Mouse (Mus musculus): Measurements from ENCODE around the gene Zfp493. TPM values are rescaled to one million over a fixed set of nuclear protein-coding genes. Genes with fewer than 3 reads are reported as not detected.
"Not testable (repeated sequence)": the region's sequence is repeated elsewhere in the genome, so short reads cannot be mapped to it uniquely, and the experiment has no call there.

Zfp493 gene
- total RNA-seq (2021), result 2.3 and 2.9 TPM in 2 replicates
- long read RNA-seq, experiment 1, partial matches to known transcripts, result 0 of 1 reads
- long read RNA-seq, experiment 1, other reads (novel, unspliced or antisense), result 0 of 1 reads
- long read RNA-seq, experiment 2, partial matches to known transcripts, result 0 of 1 reads
- long read RNA-seq, experiment 2, other reads (novel, unspliced or antisense), result 1 of 1 reads

DNA sequence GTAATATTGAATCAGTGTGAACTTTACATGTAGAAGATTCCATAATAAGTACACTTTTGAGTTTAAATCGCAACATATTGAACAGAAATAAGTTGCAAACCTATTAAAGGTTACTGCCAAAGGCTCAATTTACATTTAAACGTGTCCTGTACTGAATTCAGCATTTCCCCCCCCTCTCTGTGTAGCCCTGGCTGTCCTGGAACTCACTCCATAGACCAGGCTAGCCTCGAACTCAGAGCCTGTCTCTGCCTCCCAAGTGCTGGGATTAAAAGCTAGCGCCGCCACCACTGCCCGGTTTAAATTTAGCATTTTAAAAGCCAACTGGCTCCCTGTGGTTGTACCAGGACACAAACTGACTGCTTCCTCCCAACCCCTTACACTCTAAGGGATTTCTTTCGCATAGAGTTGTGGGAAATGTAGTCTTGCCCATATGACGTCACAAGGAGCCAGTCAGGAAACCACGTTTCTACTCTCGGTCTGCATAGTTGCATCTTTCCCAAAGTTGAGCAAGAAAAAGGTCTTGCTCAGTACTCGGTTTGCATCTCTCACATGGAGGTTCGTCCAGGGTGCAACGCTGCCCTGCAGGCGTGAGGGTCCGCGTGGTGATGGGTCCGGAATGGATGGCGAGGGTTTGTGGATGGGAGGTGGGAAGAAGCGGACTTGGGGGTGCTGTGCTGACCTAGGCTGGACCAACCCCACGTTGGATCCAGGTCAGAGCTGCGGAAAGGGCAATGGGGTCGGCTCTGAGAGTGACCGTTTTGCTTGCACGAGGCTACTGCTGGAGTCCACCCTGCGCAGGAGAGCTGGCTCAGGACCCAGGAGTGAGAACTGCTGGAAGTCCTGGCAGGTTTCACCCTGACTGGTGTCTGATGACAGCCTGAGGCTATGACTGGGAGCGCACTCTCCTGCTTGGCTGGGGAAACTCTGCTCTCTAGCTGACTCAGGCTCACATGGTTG, at the start of gene Zfp493:
Gene Zfp493 (plus strand): TSS at position 429 of the 957 bp plus-strand sequence.
- DNase-seq, result peak; percentile 76

DNA sequence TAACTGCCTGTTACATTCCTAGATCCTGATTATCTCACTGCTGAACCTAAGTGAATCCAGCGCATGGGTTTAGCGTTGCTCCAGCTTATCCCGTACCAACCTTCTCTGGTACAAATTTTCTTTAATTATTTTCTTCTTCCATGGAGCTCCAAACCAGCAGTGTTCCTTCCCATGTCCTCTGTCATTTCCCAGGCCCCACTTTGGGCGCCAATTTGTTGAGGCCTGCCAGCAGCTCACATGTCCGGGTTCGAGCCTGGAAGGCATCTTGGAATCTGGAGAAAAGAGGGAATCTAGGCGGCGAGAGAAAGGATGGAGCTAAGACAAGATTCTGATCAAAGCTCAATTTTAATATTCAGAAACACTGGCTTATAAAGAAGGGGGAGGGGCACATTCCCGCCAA, 45.1 kb upstream of the Zfp493 start:
- not testable (repeated sequence) for DNase-seq

DNA sequence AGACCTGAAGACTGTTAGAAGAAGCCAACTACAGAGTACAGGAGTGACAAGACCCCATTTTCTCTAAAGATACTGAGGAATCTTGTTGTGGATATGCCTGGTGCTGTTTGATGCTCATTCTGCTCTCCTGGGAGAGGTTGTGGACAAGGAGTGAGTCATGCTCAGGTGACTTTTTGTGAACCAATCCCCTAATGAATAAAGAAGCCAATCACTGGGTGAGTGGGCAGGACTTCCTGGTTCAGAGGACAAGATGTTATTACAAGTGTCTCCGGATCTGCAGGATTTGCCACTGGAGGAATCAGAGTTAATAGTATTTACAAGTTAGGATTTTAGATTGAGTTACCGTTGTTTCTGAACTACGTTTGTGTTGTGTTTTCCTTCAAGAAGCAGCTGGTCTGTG, 36.6 kb upstream of the Zfp493 start:
- DNase-seq, result no peak

DNA sequence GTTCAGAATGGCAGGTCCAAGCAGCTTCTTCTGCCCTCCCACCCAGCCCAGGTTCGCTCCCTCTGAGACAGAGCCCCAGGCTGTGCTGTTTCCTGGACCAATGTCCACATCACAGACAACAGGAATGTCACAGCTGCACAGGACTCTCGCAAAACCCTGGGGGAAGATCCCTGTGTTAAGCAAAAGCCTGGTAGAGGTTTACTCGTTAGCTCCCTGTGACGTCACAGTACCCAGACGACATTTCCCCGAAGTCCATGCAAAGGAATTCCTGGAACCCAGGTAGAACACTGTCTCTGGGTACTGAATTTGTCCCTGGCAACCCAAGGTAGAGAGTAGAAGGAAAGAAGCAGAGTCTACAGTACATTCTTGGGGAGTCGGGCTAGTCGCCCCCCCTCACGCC, 35.6 kb upstream of the Zfp493 start:
- DNase-seq, result no peak

DNA sequence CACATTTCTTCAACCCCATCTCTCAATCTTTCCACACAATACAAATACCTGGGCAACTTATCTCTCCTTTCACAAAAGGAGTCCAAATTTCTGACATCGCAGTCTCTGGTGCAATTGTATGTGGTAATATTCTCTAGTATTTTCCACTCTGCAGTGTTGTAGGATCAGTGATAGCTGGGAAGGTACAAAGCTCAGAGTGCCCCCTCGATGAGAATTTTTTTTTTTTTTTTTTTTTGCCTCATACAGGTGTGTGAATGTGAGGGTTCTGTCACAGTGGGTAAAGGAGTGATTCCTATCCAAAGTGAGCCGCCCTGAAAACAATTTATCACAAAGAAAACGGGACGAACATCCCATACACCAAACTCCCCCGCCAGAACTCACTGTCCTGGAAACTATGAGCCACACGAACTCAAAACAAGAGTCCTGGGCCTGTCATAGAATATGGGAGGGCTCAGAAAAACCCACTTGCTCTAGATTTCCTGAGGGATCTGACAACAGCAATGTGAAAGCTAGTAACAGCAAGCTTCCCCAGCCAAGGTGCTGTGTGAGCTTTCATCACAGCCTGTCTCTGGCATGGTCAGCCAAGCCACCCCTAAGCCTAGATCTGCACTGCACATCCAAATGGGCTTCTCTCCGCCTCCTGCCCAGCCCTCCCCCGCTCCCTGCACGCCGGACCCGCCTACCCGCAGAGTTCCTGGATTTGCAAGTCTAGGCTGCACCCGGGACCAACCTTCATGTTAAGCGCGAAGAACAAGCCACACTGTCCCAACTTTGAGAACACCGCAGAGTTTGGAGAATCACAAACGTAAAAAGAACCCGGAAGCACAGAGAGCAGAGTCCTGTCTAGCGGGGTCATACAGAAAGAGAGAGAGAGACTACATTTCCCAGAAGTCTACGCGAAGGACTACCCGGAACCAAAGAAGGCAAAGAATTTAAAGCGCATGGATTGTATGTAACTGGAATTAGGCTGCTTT, 24.9 kb upstream of the Zfp493 start, which contains the start of gene Zfp85:
Gene Zfp85 (minus strand): TSS at position 896 of the 974 bp plus-strand sequence.
- peak; percentile 81 for DNase-seq

DNA sequence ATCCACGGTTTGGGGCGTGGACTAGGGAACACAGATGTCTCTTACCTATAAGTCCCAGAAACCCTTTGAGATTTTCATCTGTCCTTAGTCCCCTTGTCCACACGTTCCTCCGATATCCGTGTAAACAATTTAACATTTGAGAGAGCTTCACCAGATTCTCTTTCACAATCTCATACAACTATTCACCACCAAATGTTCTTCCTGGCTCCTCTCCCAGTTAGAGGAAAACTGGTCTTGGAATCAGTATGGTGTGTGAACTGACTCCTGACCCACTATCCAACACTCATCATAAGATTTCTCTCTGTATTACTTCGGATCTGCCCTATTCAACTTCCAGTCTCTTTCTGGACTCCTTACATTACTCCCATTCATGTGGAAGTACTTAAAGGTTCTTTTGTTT, 23.7 kb upstream of the Zfp493 start:
- no peak for DNase-seq

DNA sequence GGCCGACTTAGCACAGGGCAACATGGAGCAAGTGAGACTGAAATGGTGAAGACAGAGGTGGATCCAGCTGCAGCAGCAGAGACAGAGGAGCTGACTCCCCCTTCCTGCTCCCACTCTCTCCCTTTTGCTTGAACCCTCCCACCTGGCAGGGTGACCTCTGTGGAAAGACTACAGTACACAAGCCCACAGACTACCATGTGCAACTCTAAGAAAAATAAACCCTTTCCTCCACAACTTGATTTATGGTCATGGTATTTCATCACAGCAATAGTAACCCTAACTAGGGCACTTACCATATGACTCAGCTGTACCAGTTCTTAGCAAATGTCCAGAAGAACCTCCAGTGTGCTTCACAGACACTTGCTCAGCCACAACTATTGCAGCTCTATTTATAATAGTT, 19.5 kb upstream of the Zfp493 start:
- DNase-seq, result no peak

DNA sequence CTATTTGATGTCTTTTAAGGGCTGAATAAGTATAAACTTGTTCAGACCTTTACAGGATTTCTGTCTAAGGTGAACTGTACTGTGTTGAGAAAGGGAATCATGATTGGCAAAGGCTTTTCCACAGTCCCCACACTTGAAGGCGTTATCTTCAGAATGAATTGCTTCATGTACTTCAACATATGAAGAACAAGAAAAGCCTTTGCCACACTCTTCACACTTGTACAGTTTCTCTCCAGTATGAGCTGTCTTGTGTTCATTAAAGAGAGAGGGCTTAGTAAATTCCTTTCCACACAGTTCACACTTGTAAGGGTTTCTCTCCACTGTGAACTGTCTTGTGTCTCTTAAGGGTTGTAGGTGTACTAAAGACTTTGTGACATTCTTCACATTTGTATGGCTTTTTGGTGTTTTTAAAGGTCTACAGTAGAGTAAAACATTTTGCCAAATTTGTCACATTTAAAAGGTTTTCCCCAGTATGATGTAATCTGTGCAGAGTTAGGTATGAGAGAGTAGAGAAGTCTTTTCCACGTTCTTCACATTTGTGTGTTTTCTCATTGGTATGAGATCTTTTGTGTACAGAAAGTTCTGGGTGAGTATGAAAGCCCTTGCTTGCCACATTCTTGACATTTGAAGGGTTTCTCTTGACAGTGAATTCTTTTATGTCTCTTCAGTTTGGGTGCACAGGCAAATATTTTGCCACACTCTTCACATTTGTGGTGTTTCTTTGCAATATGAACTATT, 16.3 kb upstream of the Zfp493 start:
- DNase-seq, result no peak

DNA sequence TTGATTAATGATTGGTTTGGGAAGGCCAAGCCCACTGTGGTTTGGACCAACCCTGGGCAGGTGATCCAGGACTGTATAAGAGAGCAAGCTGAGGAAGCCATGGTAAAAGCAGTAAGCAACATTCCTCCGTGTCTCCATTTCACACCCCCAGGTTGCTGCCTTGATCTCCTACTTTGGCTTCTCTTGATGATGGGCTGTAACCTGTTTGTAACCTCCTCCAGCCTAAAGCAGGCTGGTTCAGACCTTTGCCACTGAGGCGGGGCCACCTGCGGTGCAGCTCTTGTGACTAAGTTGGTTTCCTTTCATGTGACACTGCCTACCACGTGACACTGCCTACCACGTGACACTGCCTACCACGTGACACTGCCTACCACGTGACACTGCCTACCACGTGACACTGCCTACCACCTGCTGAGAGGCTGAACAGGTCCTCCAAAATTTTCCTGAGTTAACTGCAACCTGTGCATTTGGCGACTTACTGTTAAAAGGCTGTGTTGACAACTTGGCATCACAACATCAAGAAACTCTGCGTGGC, 12.5 kb downstream of the Zfp493 start:
- DNase-seq, result no peak

DNA sequence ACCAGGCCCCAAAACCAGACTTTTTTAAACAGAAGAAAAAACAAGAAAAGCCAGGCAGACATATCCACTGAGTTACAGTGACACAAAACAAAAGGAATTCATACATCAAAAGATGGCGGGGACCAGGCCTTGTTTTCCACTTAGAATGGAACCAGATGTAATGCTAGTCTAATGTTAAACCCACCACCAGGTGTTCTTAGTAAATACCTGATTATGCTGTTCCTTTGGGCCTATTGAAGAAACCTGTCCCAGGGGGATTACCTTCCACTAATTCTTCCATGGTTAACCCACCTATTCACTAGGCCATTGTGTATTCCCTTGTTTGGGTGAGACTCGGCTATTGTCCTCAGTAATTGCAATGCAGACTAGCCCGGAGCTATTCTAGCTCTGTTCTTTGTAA, 19.1 kb downstream of the Zfp493 start:
- DNase-seq, result no peak

DNA sequence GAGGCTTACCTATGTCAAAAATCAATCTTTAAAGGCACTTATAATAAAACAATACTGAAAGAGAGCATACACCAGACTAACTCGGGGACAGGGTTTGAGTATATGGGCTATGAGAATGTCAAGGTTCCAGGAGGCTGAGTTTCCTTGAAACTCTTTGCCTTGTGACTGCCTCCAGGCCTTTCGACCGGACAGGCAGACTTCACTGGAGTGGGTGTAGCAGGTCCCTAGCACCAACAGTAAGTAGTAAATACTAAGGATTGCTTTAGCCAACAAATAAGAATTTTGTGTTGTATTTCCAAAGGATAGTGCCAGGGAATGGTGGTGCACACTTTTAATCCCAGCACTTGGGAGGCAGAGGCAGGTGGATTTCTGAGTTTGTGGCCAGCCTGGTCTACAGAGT, 19.7 kb downstream of the Zfp493 start:
- not testable (repeated sequence) for DNase-seq

DNA sequence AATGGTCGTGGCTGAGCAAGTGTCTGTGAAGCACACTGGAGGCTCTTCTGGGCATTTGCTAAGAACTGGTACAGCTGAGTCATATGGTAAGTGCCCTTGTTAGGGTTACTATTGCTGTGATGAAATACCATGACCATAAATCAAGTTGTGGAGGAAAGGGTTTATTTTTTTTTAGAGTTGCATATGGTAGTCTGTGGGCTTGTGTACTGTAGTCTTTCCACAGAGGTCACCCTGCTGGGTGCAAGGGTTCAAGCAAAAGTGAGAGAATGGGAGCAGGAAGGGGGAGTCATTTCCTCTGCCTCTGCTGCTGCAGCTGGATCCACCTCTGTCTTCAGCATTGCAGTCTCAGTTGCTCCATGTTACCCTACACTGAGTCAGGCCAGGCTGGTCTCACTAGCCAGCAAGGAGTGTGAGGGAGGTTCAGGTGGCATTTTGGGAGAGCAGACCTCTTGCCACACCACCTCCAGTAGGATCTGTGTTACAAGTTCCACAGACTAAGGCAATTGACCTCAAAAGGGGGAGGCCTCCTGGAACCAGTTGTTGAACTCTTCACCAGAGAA, 32.2 kb downstream of the Zfp493 start:
- DNase-seq, result no peak

DNA sequence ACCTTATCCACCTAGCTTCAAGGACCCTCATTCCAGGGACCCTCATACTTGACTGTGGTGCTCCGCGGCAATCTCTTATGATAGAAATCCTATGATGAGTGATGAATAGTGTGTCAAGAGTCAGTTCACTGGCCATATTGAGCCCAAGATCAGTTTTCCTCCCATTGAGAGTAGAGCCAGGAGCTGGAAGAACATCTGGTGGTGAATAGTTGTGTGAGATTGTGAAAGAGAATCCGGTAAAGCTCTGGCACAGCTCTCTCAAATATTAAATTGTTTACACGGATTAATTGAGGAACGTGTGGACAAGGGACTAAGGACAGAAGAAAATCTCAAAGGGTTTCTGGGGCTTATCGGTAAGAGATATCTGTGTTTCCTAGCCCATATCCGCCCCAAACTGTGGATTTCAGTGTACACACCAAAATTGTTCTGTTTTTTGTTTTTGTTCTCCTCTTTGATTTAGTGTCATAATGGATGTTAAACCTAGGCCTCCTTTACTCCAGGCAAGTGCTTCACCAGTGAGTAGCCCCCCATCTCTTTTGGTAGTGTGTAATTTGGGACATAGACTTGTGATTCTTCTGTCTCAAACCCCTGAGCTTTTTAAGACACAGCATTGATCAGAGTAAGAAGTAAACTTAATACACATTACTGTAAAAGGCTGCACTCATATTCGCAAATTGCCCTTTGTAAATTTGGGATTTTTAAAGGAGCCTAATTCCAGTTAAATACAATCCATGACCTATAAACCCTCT, 33.6 kb downstream of the Zfp493 start:
- no peak for DNase-seq

DNA sequence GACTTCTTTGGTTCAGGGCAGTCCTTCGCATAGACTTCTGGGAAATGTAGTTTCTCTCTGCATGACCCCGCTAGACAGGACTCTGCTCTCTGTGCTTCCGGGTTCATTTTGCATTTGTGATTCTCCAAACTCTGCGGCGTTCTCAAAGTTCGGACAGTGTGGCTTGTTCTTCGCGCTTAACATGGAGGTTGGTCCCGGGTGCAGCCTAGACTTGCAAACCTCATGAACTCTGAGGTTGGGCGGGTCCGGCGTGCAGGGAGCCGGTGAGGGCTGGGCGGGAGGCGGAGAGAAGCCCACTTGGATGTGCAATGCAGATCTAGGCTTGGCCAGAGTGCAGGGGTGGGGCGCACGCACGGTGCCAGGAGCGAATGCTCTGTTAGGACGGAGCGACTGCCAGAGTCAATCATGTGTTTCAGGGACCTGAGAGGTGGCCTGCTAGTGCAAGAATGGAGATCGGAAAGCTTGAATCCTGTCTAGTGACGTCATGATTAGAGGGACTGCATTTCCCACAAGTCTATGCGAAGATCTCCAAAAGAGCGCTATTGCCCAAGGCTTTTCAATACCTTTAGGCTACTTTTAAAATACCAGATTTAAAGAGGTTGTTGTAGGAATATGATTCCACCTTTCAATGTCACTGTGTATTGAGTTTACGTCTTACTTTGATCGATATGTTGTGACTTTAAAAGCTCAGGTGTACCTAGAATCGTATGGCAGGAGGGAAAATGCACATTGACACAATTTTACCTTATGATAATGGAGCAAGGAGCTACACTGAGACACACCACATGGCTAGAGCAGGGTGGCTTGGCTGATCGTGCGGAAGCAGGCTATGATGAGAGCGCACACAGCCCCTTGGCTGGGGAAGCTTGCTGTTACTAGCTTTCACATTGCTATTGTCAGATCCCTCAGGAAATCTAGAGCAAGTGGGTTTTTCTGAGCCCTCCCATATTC, 34.5 kb downstream of the Zfp493 start, which contains the start of gene Zfp273:
Gene Zfp273 (plus strand): TSS at position 31 of the 951 bp plus-strand sequence.
- DNase-seq, result peak; percentile 81

DNA sequence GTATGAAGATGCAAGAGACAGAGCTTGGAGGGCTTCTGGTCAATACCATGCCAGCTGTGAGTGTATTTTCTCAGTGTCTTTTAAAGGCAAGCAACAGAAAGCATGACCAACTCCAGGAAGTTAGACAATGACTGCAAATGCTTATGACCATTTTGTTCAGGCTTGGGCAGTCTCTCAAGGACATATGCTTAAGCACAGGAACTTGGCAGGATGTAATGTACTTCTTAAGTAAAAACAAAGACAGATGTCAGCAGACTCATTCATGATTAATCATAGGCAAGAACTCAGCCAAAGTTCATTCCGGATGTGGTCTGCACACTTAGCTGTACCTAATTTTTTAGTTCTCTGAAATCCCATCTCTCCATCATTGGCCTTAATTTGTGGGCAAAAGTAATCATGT, 39.1 kb downstream of the Zfp493 start:
- no peak for DNase-seq

DNA sequence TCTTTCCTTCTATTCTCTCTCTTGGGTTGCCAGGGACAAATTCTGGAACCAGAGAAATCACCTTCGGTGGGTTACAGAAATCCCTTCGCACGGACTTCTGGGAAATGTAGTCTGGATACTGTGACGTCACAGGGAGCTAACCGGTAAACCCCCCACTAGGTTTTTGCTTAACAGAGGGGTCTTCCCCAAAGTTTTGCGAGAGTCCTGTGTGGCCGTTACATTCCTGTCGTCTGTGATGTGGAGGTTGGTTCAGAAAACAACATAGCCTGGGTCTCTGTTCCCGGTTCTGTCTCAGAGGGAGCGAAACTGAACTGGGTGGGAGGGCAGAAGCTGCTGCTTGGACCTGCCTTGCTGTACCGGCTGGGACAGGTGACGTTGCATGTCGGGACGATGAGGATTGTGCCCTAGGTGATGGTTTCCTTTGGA, 51.4 kb downstream of the Zfp493 start, which contains the start of gene Gm10037:
Gene Gm10037 (plus strand): TSS at position 196 of the 426 bp plus-strand sequence.
- peak; percentile 68 for DNase-seq

DNA sequence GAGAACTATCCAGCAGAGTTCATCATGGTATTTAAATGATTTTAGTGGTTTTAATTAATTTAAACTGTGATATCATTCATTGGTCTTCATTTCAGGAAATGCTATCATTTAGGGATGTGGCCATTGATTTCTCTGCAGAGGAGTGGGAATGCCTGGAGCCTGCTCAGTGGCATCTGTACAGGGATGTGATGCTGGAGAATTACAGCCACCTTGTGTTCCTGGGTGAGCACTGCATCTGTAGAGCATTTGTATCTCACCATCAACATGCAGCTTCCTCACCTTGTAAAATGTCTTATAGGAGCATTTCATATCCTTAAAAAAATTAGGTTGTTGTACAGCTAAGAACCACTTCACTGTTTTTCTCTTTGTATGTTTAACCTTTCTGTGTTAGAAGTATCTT, 53.6 kb downstream of the Zfp493 start:
- DNase-seq, result not testable (repeated sequence)

Data from adrenal gland, postnatal 14 days (tissue).